Mouse (Mus musculus): Measurements from ENCODE around the gene Cbx8.

The Cbx8 gene

DNA sequence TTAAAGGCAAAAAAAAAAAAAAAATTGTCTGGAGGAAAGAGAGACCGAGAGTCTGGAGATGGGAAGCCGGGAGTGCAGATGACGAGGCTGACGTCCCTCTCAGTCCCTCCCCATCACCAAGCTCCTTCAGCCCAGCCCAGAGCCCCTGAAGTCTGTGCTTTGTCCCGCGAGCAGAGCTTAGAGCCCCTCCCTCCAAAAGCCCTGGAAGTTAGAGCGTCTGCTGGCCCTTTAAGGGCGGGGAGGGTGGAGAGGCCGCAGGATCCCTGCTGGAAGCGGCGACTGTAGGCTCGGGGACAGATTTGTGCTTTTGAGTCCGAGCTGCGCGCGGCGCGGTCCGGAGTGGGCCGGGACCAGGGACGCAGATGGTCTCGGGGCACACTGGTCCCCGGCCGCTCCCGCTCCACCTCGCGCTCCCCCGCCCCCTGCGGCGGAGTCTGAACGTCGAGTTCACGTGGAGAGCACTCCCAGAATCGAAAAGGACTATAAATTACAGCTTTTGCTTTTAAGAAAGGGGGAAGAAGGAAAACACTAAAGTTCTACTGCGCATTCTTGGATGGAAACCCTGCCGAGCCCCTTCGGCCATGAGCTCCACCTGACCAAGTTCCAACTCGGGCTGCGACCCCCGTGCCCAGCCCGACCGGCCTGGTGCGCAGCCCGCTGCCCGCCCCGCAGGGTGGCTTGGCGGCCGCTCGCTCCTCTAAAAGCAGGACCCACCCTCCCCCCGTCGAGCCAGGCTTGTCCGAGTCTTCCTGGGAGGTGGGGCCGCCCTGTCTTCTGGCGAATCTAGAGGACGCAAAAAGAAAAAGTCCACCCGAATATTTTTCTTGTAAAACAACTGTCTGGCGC is 3.6 kb downstream of the Cbx8 start:
- CTCF ChIA-PET, result interaction anchor here (0.7 kb wide), 1 partner anchor 41 kb away, joined by 3 read pairs; no protein-coding TSS in a partner anchor

DNA sequence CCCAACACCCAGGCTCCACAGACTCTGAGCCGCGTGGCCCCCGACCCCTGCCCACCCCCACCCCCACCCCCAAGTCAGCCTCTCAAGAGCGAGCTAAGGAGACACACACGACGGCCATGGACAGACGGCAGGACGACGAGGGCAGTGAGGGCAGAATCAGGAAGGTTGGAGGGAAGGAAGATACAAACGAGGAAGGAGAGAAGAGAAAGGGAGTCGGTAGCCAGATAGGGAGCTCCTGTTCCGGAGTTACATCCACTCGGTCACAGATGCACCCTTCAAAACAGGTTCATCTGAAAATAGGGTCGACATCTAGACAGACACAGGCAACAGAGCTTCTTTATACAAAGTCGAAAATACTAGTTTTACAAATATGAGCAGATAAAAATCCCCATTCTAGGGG is 4.3 kb downstream of the Cbx8 start:
- CTCF ChIA-PET, result interaction anchor here (0.5 kb wide), 1 partner anchor 24 kb away, joined by 4 read pairs; no protein-coding TSS in a partner anchor

DNA sequence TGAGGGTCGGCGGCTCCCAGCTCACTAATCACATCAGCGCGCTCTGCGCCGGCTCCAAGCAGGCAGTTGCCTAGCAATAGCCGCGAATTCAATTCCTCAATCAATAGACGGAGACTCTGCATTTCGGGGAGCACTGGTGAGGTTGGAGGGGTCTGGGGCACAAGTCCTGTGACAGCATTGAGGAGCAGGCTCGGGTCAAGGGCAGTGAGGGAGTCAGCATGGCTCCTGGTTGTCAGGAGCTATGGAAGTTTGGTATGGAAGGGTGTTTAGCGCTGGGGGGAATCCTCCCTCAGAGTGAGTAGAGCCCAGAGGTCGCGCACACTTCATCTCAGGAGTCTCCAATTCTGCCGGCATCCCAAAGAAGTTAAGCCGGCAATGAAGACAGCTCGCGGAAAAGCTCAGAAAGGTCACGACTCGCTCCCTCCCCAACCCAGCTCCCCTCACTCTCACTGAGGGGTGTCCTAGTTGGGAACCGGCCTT is 5.0 kb downstream of the Cbx8 start:
- CTCF ChIA-PET, result interaction anchor here (1.3 kb wide), 2 partner anchors 20 to 155 kb away, joined by 3 to 16 read pairs; no protein-coding TSS in a partner anchor

DNA sequence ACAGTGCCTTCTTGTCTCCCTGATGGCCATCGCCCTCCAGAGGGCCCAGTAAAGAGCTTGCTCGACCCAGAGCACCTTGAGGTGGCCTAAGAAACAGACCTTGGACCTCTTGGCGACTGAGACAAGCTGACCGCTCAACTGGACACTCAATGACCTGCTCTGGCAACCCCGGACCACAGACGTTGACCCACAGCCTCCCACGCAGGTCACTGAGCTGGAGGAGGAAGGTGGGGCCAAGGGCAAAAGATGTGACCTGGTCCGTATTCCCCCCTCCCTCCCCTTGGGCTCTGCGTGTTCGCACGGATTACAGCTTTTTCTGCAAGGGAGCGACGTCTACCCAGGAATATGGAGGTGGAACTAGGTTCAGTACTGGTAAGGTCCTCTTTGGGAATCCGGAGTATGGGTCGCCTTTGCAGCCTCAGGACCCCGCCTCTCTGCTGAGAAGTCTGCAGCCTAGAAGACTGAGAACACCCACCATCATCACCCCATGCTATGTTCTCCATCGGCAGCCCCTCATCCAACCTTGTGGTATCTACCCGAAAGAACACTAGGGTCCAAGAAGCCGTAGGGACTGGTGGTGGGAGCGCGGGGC is 5.6 kb downstream of the Cbx8 start:
- CTCF ChIA-PET, result interaction anchor here (1.3 kb wide), 2 partner anchors 20 to 155 kb away, joined by 3 to 16 read pairs; no protein-coding TSS in a partner anchor

DNA sequence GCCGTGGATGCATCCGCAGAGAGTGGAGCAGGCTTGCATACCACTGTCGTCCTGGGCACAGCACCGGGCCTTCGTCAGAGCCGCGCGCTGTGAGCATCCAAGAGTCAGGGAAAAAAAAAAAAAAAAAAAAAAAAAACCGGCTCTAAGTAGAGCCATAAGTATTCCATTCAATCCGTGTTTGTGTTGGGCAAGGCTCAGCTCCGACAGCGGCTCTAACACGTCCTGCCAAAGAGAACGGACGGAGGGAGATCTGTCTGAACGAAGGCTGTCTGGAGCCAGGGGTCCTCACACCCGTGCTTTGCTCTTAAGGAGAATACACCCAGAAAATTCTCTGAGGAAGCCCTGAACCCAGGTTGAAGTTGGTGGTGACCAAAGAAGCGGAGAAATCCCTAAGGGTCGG is 6.1 kb downstream of the Cbx8 start:
- CTCF ChIA-PET, result interaction anchor here (1.3 kb wide), 2 partner anchors 21 to 156 kb away, joined by 3 to 16 read pairs; no protein-coding TSS in a partner anchor

DNA sequence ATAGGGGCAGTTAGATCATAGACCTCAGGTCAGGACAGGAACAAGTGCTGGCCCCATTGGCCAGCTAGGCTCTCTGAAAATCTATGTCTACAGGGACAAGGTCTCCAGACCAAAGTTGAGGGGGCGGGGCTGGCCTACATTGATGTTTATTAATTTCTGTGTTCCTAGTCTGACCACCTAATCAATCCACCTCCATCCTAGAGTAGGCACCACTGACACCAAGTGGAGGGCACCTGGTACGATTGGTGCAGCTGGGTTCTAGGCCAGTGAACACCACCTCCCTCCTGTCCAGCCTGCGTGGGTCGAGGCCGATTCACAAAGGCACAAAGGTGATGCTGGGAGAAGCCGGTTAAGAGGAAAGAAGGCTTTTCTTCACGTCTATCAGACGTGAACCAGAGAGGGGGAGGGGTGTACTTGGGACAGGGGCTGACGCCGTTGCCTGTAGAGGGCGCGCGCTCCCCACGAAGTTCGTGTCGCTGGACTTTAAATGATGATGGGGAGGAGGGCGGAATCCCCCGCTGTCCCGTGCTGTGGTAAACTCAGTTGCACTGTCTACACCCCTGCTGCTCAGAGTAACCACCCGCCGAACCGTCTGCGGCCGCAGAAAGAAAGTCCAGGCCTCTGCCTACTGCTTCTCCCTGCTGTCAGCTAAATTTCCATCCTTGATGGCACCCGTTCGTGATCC is 6.8 kb downstream of the Cbx8 start:
- CTCF ChIA-PET, result interaction anchor here (0.5 to 1.5 kb wide), 4 partner anchors 10 to 232 kb away, joined by 3 to 4 read pairs (median 4); no protein-coding TSS in a partner anchor

DNA sequence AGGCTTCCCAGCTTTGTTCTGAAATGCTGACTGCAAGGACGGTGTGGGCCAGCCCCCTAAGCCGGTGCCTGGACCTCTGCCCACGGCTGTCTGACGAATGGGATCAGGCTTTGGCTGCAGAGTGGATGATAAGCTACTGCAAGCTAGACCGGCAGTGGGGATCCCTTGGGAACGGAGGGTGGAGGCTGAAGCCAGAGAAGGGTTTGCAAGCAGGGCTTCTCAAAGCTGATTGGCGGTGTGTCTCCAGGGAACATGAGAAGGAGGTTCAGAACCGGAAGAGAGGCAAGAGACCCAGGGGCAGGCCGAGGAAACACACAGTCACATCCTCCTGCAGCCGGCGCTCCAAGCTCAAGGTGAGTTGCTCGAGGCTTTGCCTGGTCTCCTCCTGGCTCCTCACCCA is 14.6 kb downstream of the Cbx8 start:
- CTCF ChIA-PET, result interaction anchor here (1.1 kb wide), 1 partner anchor 29 kb away, joined by 5 read pairs; no protein-coding TSS in a partner anchor

DNA sequence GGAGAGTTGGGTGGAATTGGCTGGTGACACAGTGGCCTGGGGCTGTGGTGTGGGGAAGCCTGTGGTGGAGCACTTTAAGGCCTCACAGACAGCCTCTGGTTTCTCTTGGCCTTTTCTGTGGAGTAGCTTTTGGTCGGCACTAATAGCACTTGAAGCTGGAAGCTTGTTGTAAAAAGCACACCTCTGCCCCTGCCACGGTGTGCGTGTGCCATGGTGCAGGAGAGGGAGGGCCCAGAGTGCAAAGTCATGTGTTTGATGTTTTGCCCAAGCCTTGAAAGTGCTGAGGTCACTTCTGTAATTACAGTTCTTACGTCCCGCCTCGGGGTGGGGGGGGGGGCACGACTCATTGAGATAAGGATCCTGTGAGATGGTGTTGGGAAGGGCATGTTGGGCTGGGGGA is 16.5 kb downstream of the Cbx8 start:
- CTCF ChIA-PET, result interaction anchor here (0.7 kb wide), 1 partner anchor 168 kb away, joined by 3 read pairs; no protein-coding TSS in a partner anchor

DNA sequence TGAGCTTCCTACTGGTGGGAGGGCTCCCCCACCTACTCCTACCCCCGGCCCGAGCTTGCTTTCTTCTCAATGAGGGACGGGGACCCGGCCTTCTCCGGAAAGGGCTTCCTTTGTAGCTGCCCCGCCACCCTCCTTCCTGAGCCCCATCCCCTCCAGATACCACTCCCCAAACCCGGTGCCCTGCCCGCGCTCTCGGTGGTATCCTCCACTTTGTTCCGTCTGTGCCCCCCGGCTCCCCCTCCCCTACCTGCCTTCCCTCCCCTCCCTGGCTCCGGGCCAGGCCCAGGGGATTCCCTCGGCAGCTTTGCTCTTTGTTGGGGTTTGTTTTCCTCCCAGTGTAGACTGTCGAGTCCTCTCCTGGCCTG is 17.2 kb downstream of the Cbx8 start:
- CTCF ChIA-PET, result interaction anchor here (0.6 to 1.7 kb wide), 5 partner anchors 18 to 206 kb away, joined by 3 to 7 read pairs (median 4); no protein-coding TSS in a partner anchor

DNA sequence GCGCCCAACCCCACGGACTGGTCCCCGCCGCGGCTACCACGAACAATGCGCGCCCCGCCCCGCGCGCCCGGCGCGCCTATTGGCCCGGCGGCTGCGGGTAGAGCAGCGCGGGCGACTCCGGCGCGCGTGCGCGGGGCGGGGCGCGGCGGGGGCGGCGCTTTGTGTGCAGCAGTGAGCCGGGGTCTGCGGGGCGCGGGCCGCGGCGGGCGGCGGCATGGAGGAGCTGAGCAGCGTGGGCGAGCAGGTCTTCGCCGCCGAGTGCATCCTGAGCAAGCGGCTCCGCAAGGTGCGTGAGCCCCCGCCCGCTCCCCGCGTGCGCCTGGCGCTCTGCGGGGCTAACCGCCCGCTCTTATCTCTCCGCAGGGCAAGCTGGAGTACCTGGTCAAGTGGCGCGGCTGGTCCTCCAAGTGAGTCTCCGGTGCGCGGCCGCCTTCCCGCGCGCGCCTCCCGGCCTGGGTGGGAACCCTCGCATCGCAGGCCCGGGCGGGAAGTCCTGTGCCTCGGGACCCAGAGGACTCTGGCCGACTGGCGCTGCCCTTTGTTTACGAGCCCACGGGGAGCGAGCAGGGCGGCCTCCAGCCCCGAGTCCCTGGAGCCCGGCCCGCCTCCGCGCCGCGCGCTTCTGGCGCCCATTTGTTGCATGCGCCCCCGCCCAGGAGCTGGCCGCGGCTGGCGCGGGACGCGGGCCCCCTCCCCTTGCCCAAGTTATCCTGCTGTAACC is 17.7 kb downstream of the Cbx8 start, which contains the start of gene Cbx2:
Gene Cbx2 (plus strand): TSS at position 68 of the 721 bp plus-strand sequence.
- CTCF ChIA-PET, result interaction anchor here (0.6 to 1.7 kb wide), 5 partner anchors 17 to 207 kb away, joined by 3 to 7 read pairs (median 5); no protein-coding TSS in a partner anchor

DNA sequence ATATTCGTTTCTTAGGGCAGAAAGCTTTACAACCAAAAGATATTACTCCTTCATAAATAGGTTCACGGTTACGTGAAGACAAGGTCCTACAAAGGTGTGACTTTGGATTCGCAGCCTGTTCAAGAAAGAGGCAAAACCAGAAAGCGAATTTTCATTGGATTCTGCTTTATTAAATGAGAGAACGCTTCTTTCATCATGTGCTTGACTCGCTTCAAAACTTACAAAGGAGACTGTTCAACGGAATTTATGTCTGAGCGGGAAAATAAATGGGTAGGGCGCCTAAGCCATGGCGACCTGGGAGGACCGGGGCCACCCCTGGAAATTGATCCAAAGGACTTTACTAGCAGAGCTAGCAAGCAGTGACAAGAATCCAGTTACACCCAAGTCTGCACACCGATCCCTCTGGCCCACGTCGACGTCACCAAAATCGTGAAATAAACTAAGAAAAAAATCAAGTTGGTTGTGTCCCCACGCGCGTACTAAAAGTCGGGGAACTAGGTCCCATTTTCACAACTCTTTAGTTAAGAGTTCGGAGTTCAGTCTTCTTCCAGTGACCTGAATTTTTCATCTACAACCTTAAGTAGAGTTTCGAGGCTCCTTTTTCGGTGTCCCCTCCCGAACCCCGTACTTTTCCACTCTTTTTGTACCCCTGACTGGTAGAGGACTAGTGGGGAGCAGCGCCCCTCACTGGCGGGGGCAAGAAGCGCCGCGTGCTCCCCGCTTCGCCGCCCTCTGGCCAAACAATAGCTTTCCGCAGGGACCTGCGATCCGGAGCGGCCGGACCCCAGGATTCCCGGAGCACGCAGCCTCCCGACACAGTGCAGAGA is 18.5 kb downstream of the Cbx8 start:
- CTCF ChIA-PET, result interaction anchor here (0.5 to 1.7 kb wide), 6 partner anchors 22 to 469 kb away, joined by 3 to 5 read pairs (median 4); no protein-coding TSS in a partner anchor

DNA sequence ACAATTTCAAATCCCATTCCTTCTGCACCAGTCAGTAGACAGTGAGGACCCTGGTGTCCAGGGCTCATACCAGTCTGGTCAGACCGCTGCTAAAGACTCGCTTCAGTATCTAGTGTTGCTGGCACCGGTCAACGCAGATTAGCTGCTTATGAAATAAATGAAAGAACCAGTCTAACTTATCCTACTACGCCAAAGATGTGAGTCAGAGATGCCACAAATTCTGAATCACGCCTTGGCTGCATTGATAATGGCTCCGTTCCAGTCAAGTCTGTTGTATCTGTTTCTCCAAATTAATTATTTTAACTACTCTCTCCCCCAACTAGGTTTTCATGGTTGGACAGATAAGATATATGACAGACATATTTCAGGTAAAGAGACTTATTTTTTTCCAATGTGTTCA is 19.6 kb downstream of the Cbx8 start:
- CTCF ChIA-PET, result interaction anchor here (0.6 to 0.8 kb wide), 2 partner anchors 46 to 470 kb away, joined by 3 to 20 read pairs; no protein-coding TSS in a partner anchor

DNA sequence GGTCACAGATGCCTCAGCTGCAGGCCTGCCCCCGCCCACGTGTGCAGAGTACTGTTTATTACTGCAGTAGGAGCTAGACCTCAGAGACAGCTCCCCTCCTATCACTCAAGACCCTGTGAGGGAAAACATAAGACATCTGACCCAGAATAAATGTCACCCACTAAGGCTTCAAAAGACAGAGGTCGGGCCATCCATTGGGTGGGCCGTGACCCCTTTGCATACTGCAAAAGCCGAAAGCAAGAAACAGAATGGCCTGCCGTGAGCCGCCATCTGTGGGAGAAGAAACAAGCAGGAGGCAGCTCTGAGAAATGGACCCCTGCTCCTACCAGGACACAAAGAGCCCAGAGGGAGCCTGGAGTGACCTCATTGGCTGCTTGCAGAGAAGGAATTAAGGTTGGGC is 23.3 kb downstream of the Cbx8 start:
- CTCF ChIA-PET, result interaction anchor here (0.6 kb wide), 1 partner anchor 166 kb away, joined by 5 read pairs; no protein-coding TSS in a partner anchor

DNA sequence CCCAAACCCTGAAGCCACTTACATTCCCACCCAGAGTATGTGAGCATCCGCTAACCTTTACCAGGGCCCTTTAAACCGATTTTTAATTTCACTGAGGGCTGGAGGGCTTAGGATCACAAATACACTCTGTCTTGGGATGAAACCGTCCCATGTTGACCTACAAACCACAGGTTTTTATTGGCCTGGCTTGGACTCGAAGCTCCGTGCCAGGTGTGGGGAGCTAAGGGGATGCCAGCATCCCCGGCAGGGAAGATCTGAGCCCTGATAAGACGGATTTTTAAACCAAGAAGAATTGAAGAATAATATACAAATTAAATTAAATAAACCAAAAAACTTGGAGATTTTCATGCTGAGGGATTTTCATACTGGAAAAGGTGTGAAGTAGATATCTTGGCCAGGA is 26.3 kb downstream of the Cbx8 start:
- CTCF ChIA-PET, result no interaction called here

DNA sequence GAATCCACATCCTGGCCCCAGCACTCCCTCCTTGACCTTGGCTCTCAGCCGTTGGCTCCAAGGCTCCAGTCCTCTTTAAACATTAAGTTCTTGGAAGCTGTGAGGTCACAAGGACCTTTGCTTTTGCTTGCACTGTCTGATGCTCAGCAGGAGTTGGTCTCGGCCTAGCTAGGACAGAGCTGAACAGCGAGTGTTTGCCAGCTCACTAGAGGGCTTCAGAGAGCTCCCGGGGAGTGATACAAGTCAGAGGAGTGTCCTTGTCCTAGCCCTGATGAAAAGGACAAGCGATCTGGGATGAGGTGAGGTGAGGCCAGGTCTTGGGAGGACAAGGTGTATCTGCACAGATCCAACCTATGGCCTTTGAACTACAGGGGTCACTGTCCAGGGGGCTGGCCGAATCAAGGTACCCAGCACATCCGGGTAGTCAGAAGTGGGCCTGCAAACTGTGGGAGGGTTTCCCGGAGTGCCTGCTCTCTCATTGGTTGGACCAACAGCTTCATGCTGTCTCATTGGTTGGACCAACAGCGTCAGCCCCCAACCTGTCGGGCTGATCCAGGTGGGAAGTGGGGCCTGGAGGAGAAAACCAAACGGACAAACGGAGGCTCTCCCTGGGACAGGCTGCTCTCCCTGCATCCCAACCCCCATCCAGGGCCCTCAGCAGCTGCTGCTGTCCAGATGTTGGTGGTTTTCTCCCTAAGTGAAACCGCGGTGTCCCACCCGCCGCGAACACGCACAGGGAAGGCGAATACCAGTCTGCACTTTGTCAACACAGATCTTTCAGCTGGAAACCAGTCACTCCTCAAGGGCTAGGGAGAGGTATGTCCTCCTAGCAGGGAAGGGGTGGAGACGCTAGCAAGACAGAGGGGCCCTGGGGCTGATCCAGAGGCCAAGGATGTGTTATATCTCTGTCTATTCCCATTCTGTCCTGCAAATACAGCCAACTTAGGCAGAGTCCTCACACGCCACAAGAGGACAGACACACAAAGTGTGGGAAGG is 33.0 kb downstream of the Cbx8 start:
- CTCF ChIA-PET, result no interaction called here

DNA sequence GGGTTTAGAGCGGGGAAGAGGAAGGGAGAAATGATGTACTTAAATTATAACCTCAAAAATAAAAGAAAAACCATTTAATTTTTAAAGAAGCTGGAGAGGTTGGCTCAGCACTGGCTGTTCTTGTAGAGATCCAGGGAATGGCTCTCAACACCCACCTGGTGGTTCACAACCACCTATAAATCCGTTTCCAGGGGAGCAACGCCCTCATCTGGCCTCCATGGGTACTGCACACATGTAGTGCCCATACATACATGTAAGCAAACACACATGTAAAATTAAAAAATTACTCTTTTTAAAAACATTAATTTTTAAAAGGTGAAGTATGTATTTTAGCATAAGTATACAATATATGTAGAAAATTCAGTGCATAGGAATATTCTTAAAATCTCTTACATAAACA is 34.3 kb downstream of the Cbx8 start:
- CTCF ChIA-PET, result interaction anchor here (0.7 to 1.2 kb wide), 2 partner anchors 17 to 95 kb away, joined by 5 to 8 read pairs; no protein-coding TSS in a partner anchor

DNA sequence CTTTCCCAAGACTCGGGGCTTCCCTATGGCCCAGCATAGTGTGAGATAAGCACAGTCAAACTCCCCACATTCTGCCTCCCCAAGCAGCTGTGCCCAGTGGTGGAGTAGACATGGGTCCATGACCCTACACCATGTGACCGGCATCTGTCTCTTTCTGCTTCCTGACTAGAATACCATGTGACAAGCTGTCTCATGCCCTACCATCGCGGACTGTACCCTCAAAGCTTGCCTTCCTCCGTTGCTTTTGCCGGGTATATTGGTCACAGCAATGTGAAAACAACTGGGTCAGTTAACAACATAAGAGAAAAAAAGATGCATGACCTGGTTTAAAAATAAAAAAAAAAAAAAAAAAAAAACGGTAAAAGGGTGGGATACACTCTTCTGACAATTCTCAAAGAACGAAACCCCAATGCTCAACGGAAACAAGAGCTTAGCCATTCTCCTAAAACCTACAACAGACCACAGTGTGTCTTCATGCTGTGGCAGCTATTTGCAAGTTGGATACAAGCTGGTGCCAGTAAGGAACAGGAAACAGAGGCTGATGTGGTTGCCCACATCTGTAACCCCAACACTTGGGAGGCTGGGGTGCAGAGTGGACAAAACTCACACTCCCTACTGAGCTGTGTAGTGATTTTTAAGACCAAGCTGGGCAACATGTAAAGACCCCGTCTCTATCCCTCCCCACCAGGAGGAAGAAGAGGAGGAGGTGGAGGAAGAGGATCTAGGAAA is 35.1 kb downstream of the Cbx8 start:
- CTCF ChIA-PET, result interaction anchor here (1.2 kb wide), 1 partner anchor 18 kb away, joined by 5 read pairs; no protein-coding TSS in a partner anchor
